Mouse (Mus musculus): ENCODE data around the gene Cep63. TPM values are rescaled to one million over a fixed set of nuclear protein-coding genes. Genes with fewer than 3 reads are reported as not detected.

Gene Cep63
- total RNA-seq (2015) (26.0 and 43.3 TPM in 2 replicates), total RNA-seq (2017) (30.0 and 40.8 TPM in 2 replicates)

GRCm38 (mm10) chr9:102625983-102626838, at the start of gene Cep63, which contains the start of gene Anapc13:
TSS of gene Cep63 (minus strand) at chr9:102626534.
TSS of gene Anapc13 (plus strand) at chr9:102626296.
- ATAC-seq (replicated peaks; ENCODE audit: poor library complexity) = peak; percentile 79

- ATAC-seq (replicated peaks; ENCODE audit: poor library complexity) = no peak
Measured at GRCm38 (mm10) chr9:102675922-102676321, 49.6 kb upstream of the Cep63 start.

GRCm38 (mm10) chr9:102673381-102673780, 47.0 kb upstream of the Cep63 start:
- ATAC-seq (replicated peaks; ENCODE audit: poor library complexity) = no peak

- ATAC-seq (replicated peaks; ENCODE audit: poor library complexity) = no peak
Measured at GRCm38 (mm10) chr9:102668906-102669305, 42.6 kb upstream of the Cep63 start.

- no peak for ATAC-seq (replicated peaks; ENCODE audit: poor library complexity)
Measured at GRCm38 (mm10) chr9:102668115-102668514, 41.8 kb upstream of the Cep63 start.

GRCm38 (mm10) chr9:102656355-102657095, 30.2 kb upstream of the Cep63 start:
- ATAC-seq (replicated peaks; ENCODE audit: poor library complexity) = no peak

GRCm38 (mm10) chr9:102651199-102651720, 24.9 kb upstream of the Cep63 start:
- ATAC-seq (replicated peaks; ENCODE audit: poor library complexity) = no peak

GRCm38 (mm10) chr9:102650637-102651036, 24.3 kb upstream of the Cep63 start:
- ATAC-seq (replicated peaks; ENCODE audit: poor library complexity) = no peak

- no peak for ATAC-seq (replicated peaks; ENCODE audit: poor library complexity)
Measured at GRCm38 (mm10) chr9:102649917-102650527, 23.7 kb upstream of the Cep63 start.

- ATAC-seq (replicated peaks; ENCODE audit: poor library complexity) = no peak
Measured at GRCm38 (mm10) chr9:102647010-102647409, 20.7 kb upstream of the Cep63 start.

GRCm38 (mm10) chr9:102645119-102645695, 18.9 kb upstream of the Cep63 start:
- ATAC-seq (replicated peaks; ENCODE audit: poor library complexity) = no peak

- ATAC-seq (replicated peaks; ENCODE audit: poor library complexity) = no peak
Measured at GRCm38 (mm10) chr9:102643486-102644101, 17.3 kb upstream of the Cep63 start.

- no peak for ATAC-seq (replicated peaks; ENCODE audit: poor library complexity)
Measured at GRCm38 (mm10) chr9:102643071-102643485, 16.7 kb upstream of the Cep63 start.

GRCm38 (mm10) chr9:102641531-102641930, 15.2 kb upstream of the Cep63 start:
- no peak for ATAC-seq (replicated peaks; ENCODE audit: poor library complexity)

GRCm38 (mm10) chr9:102639510-102639909, 13.2 kb upstream of the Cep63 start:
- no peak for ATAC-seq (replicated peaks; ENCODE audit: poor library complexity)

- ATAC-seq (replicated peaks; ENCODE audit: poor library complexity) = no peak
Measured at GRCm38 (mm10) chr9:102638963-102639362, 12.6 kb upstream of the Cep63 start.

- no peak for ATAC-seq (replicated peaks; ENCODE audit: poor library complexity)
Measured at GRCm38 (mm10) chr9:102637115-102637514, 10.8 kb upstream of the Cep63 start.

- peak; percentile 85 for ATAC-seq (replicated peaks; ENCODE audit: poor library complexity)
Measured at GRCm38 (mm10) chr9:102636553-102636952, 10.2 kb upstream of the Cep63 start.

GRCm38 (mm10) chr9:102634453-102634852, 8.1 kb upstream of the Cep63 start:
- no peak for ATAC-seq (replicated peaks; ENCODE audit: poor library complexity)

GRCm38 (mm10) chr9:102632923-102633537, 6.7 kb upstream of the Cep63 start:
- ATAC-seq (replicated peaks; ENCODE audit: poor library complexity) = peak; percentile 90
